Mouse (Mus musculus): ENCODE measurements around the gene 3110001I22Rik. TPM values are rescaled to one million over a fixed set of nuclear protein-coding genes. Genes with fewer than 3 reads are reported as not detected.
"Not testable (repeated sequence)": the region's sequence is repeated elsewhere in the genome, so short reads cannot be mapped to it uniquely, and the experiment has no call there.

Gene 3110001I22Rik
- 1 to 10 TPM; 2.3 to 2.5 TPM for total RNA-seq (2021)

DNA sequence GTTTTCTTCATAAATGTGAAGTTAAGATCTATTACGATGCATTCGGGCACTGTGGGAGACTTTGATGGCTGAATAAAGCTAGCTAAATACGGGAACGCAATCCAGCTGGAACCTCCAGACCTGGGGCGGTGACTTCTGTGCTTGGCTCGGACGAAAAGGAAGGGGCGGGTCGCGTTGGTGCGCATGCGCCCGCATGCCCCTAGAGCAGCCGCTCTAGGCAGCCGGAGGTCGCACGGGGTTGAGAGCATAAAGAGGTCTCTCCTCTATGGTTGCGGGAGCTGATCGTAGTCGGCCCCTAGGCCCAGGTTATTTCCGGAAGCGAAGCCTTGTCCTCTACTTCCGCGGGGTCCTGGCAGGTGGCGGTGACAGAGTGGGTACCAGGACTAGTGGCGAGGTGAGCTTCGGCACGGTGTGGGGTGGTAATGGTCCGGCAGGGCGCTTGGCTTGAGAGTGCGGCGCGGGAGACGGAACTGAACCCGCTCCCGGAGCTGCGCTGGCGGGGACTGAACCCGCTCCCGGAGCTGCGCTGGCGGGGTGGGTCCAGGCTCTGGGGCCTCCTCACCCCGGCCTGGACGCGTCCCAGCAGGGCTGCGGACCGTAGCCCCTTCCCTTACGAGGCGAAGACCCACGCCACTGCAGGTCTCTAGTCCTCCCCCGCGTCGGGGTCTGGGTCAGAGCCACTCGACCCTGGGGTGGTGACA lies at the start of gene 3110001I22Rik, which contains the start of gene Bfar:
Gene 3110001I22Rik, plus strand, starts transcription at position 245 of the 701 bp plus-strand sequence.
Gene Bfar, plus strand, starts transcription at position 174 of the 701 bp plus-strand sequence.
- peak; percentile 92 for DNase-seq

DNA sequence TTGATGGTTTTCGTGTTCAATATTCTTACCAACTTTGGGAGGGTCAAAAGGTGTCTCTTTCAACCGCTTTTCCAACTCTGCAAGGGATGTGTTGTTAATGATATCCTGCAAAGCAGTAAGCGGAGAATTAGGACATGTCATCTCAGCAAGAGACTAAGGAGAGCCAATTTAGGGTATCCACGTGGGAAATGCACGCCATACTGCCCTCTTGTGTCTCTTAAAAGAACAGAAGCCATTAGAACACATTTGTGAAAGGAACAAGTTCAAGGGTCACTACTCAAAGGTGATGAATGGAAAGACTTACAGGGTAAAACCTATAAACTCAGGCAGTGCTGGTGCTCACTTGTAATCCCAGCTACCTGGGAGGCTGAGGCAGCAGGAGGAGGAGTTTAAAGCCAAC lies 43.4 kb upstream of the 3110001I22Rik start:
- peak; percentile 10 for DNase-seq

DNA sequence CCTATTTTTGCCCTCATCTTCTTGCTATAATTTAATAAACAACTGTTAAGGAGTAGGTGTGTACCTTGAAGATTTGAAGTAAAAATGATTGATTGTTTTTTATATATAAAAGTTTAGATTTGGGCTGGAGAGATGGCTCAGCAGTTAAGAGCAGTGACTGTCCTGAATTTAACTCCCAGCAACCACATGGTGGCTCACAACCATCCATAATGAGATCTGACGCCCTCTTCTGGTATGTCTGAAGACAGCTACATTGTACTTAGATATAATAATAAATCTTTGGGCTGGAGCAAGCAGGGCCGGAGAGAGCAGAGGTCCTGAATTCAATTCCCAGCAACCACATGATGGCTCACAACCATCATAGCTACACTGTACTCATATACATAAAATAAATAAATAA lies 33.5 kb upstream of the 3110001I22Rik start:
- DNase-seq, result not testable (repeated sequence)

DNA sequence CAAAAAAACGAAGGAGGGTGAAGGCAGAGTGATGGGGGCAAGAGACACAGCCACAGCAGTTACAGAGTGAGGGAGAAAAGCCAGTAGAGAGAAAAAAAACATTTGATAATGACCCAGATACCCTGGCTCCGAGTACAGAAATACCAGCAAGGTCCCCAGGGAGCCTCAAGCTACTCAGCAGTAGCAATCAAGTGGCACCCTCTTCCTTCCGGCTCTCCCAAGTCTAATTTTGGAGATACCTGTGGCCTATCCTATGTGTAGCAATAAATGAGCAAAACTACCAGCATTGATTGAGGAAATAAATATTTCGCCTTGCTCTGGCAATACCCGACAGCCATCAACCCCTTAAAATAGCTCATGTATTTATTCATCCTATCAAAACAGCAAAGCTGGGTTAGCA lies 32.2 kb upstream of the 3110001I22Rik start:
- DNase-seq, result no peak

DNA sequence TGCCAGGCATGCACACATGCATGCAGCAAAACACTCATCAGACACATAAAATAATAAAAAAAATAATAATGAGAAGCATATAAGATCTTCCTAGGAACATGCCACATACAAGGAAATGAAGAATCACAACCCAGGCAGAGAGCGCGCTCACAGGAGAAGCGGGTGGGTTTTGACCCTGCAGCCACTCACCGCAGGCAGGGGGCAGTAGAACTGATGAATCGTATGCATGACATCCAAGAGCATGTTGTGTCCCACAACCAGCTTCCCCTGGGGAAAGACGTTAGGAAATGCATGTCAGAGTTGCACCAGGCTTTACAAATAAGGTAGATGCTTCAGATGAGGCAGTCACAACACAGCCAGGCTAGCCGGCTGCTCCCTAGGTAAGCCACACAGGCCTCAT lies 31.7 kb upstream of the 3110001I22Rik start:
- DNase-seq, result peak; percentile 20

DNA sequence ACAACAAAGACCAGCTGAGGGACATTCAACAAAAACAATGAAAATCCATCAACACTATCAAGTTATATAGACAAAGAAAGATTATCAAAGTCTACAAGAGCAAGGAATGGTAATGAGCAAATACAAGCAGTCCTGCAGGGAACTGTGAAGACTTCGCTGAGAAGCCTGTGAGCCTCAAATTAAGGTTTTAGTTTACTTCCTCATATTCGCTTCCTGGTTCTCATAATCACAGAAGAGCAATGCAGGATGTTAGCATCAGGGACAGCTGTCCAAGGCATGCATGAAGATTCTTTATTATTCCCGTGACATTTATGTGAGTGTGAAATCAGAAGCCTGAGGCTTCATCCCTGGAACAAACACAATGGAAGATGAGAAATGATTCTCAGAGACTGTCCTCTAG lies 27.3 kb upstream of the 3110001I22Rik start:
- no peak for DNase-seq

DNA sequence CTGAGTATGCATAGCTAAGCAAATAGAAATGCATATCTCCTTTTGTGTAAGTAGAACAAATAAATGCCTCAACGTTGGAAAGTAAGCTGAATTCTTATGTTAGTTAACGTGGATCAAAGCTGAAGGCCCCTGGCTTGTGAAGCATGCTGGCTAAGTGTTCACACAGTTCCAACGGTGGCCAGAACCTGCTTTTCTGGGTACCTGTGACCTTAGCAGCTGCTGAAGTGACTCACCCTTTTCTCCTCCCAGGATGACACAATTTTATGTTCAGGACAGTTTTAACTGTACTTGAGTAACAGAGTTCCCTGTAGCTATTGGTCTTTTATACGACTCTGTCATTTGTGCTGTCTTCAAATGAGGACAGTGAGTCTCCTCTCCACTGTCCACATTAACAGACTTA lies 25.8 kb upstream of the 3110001I22Rik start:
- DNase-seq, result no peak

DNA sequence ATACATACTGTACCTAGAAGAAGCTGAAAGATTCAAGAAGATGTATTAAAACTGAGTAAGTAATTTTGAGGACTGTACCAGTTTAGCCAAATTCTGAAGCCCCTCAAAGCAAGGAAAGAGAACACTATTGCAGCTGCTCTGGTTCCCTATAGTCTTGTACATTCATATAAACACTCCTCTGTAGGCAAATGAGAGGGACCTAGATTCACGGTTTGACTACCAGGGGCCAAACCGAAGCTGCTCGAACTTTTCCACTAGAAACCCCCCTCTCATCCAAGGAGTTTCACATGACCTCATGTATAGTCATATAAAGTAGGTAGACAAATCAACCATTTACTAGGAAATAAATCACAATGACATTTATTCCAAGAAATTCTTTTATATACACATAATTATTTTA lies 12.8 kb upstream of the 3110001I22Rik start:
- no peak for DNase-seq

DNA sequence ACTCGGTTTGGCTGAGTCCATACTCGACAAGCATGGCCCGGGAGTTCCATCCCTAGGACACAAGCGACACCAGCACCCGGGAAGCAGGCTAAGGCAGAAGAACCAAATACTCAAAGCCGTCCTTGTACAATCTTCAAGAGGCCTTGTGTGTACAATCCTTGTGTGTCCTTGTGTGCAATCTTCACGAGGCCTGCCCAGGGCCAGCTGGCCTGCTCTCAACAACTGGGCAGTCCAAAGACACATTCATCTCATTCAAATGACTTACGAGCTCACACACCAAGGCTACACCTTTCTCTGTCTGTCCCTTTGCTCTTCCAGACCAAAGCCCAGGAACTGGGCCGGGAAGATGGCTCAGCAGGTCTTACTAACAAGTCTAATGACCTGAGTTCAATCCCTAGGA lies 11.0 kb upstream of the 3110001I22Rik start:
- DNase-seq, result no peak

DNA sequence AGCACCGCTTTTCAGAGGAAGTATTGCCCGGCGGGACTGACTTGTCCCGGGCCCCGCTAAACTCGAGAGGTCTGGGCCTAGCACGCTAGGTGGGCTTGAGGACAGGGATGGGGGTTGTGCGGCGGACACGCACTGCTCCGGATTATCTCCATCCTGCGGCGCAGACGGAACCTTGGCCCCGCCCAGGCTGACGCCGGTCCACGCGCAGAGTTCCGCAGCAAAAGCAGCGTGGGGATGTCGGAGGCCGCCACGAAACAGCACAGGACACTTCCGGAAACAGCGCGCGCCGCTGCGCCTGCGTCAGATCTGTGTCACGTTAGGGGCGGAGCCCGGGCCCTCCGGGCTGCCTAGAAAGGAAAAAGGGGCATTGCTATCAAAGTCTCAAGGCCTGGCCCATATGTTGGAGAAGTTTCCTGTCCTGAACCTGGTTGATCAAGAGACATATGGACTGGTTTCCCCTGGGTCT lies 3.8 kb upstream of the 3110001I22Rik start, which contains the start of gene Parn:
Gene Parn, minus strand, starts transcription at position 293 of the 466 bp plus-strand sequence.
- DNase-seq, result peak; percentile 93

DNA sequence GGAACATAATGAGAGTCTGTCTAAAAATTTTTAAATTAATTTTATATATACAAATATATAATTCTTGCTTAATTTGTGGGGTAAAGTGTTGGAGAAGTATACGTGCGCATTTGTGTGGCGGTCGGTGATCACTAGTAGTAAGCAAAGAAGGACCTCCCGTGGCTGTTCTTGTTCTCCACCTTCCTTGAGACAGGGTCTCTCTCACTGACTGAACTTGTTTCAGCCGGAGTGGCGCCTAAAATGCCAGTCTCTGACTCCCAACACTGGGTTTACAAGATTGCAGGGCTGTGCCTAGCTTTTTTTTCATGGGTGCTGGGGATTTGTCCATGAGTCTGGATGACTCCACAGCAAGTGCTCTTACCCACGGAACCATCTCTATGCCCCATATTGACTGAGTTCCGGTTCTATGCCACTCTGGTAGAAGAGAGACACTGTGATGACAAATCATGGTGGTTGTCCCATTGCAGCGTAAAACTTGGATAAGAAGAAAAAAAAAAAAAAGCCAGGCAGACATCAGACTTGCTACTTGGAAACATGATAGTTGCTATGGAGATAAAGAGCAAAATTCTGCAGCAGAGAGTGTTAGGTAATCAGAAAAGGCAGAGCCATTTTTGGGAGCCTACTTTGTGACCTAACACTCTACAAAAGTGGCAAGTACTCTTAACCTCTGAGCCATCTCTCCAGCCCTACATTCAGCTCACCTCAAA lies 3.2 kb upstream of the 3110001I22Rik start:
- no peak for DNase-seq

DNA sequence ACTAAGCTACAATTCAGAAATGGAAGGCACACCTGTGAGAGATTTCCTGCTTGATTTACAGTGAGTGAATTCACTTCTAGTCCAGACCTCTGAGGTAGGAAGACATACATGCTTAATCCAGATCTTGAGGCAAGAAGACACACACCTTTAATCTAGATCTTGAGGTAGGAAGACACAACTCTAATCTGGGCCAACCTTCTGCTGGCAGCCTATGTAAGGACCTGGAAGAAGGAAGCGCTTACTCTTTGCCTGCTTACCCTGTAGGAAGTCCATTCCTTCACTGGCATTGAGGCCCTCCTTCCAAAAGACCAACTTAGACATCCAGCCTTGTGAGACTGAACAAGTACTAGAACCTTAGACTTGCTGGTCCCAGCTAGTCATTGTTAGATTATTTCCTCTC lies 2.4 kb upstream of the 3110001I22Rik start:
- no peak for DNase-seq

DNA sequence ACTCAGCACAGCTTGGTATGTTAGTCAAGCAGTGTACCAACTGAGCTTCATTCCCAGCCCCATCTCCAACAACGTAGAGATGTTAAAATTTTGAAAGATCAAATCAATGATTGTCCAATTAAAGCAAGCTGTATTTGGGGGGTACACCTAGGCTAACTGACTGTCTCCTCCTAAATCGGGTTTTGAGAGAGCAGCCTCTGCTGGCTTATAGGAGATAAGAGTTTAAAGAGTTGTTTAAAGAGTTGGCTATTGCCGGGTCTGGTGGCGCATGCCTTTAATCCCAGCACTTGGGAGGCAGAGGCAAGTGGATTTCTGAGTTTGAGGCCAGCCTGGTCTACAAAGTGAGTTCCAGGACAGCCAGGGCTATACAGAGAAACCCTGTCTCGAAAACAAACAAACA lies 833 bp upstream of the 3110001I22Rik start:
- DNase-seq, result not testable (repeated sequence)

DNA sequence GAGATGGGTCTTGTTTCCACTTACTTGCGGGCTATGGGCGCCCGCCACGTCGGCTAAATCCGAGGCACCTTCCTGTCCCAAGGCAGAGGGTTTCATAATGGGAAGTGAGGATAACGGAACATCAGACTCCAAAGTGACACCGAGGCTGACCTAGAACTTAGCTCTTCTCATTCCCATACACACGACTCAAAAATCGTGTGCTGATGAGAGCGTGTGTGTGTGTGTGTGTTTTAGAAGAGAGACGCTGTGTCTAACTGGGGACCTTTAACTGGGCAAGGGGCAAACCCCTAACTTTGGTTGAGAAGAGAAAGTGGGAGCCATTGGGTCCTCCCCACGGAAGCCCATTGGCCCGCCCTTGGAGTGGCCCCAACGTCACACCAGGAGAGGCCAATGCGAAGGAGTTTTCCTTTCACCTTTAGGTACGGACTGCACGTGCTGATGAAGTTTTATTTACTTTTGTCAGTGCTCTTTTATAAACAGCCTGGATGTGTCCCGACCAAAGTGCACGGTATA lies 713 bp downstream of the 3110001I22Rik start:
- DNase-seq, result peak; percentile 75

DNA sequence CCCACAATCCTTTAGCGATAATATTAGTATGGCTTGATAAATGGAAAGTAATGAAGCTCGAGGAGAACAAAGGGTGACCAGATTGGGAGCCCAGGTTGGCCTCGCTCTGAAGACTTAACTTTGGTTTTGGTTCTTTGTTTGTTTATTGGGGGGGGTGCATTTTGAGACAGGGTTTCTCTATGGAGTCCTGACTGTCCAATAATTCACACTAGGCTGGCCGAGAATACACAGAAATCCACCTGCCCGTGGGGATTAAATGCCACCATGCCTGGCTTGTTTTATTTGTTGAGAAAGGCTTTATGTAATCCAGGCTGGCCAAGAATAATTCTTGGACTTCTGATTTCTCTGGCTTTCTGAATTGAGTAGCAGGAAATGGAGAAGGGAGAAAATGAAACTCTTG lies 1.4 kb downstream of the 3110001I22Rik start:
- DNase-seq, result no peak

DNA sequence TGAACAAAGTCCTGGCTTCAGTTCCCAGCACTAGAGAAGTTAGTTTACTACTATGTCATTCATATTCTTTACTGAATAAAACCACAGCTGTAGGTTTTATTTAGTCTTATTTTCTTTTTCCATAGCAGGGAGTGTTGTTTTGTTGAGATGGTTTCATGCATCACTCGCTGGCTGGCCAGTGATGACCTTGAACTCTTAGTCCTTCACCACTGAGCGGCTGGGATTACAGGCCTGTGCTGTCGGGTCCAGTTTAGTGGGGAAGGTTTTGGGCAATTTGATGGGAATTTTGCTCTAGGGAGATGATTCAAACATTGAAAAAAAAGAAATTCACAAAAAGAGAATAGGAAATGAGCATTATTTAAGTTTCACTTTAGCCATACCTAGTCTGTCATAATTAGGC lies 2.8 kb downstream of the 3110001I22Rik start:
- DNase-seq, result no peak

DNA sequence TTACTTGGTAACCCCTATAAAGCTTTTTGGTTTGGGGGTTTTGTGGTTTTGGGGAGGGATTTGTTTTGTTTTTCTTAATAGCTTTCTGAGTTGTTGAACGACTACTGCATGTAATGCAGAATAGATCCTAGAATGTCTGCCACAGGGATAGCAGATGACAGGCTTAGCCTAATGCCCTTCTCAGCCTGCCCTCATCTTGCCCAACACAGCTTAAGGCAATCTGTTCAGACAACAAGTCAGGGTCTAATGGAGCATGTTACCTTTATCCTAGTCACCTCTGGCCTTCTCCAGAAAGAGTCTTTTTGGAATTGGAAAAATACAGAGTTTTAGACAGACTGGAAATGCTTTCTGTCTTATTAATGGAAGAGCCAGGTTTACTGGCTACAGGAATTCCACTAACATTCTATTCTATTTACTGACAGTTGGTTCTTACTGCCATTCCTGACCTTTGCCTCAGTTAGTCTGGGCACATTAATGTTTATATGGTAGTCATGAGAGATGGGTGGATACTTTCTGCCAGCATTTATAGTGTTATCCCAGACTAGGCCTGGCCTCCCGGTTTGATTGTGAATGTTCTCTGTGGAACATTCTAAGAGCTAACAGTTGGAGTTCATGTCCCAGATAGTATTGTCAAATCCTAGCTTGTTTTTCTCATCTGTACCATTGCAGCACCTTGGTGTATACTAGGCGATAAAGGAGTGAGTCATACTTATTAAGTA lies 7.0 kb downstream of the 3110001I22Rik start:
- no peak for DNase-seq

DNA sequence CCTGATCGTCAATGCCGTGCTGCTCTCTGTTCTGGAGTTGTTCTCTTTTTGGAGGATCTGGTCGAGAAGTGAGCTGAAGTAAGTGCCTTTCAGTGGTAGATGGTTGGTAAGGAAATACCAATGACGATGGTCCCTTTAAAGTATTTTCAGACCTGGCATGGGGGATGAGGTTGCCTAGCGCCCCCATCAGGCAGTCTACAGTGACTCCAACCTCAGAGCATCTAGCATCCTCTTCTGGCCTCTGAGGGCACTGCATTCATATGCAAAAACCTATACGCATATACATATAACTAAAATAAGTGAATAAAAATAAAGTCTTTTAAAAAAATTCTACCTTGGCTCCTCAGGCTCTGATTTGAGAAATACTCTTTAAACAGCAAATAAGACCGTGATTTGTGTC lies 27.3 kb downstream of the 3110001I22Rik start:
- DNase-seq, result no peak

DNA sequence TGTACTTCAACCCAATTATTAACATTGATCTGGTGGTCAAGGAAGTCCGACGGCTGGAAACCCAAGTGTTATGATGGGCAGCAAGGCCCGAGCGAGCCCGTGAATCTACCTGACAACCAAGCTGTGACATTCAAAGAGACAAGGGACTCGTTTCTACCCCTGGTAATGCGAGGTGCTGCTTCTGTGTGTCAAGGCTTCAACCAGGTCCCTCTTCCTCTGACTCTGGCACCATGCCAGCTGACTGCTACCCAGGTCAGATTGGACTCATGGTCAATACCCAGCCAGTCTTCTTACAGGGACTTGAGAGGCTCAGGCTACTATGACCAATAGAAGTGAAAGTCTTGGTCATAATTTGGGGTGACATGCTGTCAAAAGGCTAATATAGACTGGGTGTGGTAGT lies 30.5 kb downstream of the 3110001I22Rik start:
- DNase-seq, result peak; percentile 22

DNA sequence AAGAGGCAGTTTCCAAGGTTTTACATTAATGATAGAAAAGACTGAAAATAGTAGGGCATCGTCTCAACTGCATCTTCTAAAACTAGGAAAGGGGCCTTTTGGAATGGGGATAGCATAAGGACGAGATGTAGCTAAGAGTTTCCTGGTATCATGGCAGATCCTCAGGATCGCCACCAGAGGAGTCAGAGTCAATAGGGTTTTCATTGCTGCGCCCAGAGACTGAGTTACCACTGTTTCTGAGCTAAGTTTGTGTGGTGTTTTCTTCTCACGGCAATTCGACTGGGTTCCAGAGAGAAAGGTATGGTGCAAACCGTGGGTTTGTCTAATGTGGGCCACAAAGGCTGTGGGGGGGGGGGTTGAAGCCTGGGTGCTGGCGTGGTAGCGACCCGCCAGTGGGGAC lies 32.9 kb downstream of the 3110001I22Rik start:
- DNase-seq, result no peak

DNA sequence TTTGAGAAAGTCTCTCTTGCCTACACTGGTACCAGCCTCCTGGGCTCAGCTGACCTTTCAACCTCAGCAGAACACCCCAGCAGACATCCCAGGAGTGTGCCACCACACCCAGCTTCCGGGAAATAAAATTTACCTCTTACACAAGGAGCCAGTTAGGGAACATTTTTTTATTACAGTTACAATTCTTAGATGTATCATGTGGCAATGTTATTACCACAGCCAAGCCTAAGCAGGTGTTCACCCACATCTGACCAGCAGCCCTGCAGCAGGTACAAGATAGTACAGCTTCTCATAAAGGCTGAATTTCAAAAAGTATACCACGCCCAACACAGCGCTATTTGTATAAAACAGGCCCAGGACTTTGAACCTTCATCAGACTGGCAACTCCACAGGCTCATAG lies 43.2 kb downstream of the 3110001I22Rik start:
- DNase-seq, result no peak

DNA sequence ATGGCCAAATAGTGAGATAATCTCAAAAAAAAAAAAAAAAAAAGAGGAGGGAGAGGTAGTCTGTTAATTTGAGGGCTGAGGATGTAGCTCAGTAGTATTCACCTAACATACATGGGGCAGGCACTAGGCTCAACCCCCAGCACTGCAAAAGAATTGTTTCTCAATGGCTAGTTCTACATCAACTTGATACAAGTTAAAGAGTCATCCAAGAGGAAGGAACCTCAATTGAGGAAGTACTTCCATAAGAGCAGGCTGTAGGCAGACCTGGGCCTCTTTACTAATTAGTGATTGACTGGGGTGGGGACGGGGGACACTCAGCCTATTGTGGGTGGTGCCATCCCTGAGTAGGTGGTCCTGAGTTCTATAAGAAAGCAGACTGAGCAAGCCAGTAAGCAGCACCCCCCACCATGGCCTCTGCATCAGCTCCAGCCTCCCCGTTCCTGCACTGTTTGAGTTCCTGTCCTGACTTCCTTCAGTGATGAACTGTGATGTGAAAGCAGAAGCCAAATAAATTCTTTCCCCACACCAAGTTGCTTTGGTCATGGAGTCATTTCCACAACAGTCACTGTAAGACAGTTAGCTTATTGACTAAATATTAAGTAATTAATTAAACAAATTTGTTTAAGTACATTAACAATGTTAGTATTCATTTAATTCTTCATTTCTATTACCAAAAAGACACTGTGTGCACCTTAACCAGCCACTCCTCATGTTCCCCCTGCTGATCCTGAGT lies 45.3 kb downstream of the 3110001I22Rik start:
- DNase-seq, result no peak
